Mouse (Mus musculus) heart, embryonic 15.5 days (tissue): ENCODE data around the gene Tbc1d13. TPM values are rescaled to one million over a fixed set of nuclear protein-coding genes. Genes with fewer than 3 reads are reported as not detected.

Source experiments
- polyA plus RNA-seq: library from polyadenylated mRNA; unstranded; fragments of >200 nt; fragmentation: Nextera tagmentation; extraction: Ambion mirVana; gene quantifications from 2 replicates; pipeline ENCODE4 v1.2.1, GENCODE M21; 2015

The Tbc1d13 gene
- polyA plus RNA-seq, 1 experiment from 2014 or later = 5.6 TPM

Other genes starting within 250 kb of the Tbc1d13 start
- 42.4 and 45.2 TPM in 2 replicates for gene Odf2, start 244.5 kb upstream of the Tbc1d13 start, polyA plus RNA-seq
- gene Gle1, start 198.3 kb upstream of the Tbc1d13 start, polyA plus RNA-seq = 34.2 and 41.2 TPM in 2 replicates
- 81.7 and 104 TPM in 2 replicates for gene Sptan1, start 168.2 kb upstream of the Tbc1d13 start, polyA plus RNA-seq
- gene Wdr34, start 84.9 kb upstream of the Tbc1d13 start, polyA plus RNA-seq = 18.7 and 25.0 TPM in 2 replicates
- 194 and 206 TPM in 2 replicates for gene Set, start 76.4 kb upstream of the Tbc1d13 start, polyA plus RNA-seq
- gene Pkn3, start 56.1 kb upstream of the Tbc1d13 start, polyA plus RNA-seq = 11.0 and 11.1 TPM in 2 replicates
- gene Zdhhc12, start 40.1 kb upstream of the Tbc1d13 start, polyA plus RNA-seq = 25.8 and 31.3 TPM in 2 replicates
- 5.0 and 6.8 TPM in 2 replicates for gene Zer1, start 9.2 kb upstream of the Tbc1d13 start, polyA plus RNA-seq
- gene Endog, start 37.7 kb downstream of the Tbc1d13 start, polyA plus RNA-seq = 33.9 and 35.1 TPM in 2 replicates
- gene Spout1, start 44.7 kb downstream of the Tbc1d13 start, polyA plus RNA-seq = 27.3 and 36.3 TPM in 2 replicates
- 21.1 and 22.1 TPM in 2 replicates for gene Kyat1, start 72.1 kb downstream of the Tbc1d13 start, polyA plus RNA-seq
- gene Lrrc8a, start 104.0 kb downstream of the Tbc1d13 start, polyA plus RNA-seq = 37.7 and 40.0 TPM in 2 replicates
- 0.33 and 0.38 TPM in 2 replicates for gene Gm28035, start 106.8 kb downstream of the Tbc1d13 start, polyA plus RNA-seq
- gene Phyhd1, start 132.5 kb downstream of the Tbc1d13 start, polyA plus RNA-seq = 8.4 and 10.1 TPM in 2 replicates
- not detected in 2 replicates for gene Gm28038, start 147.3 kb downstream of the Tbc1d13 start, polyA plus RNA-seq
- 26.9 and 32.0 TPM in 2 replicates for gene Dolk, start 152.6 kb downstream of the Tbc1d13 start, polyA plus RNA-seq
- gene Nup188, start 152.7 kb downstream of the Tbc1d13 start, polyA plus RNA-seq = 15.8 and 23.4 TPM in 2 replicates
- gene Sh3glb2, start 225.6 kb downstream of the Tbc1d13 start, polyA plus RNA-seq = 105 and 140 TPM in 2 replicates
- gene Miga2, start 230.5 kb downstream of the Tbc1d13 start, polyA plus RNA-seq = 32.6 and 35.5 TPM in 2 replicates